In the genomic region with DNA sequence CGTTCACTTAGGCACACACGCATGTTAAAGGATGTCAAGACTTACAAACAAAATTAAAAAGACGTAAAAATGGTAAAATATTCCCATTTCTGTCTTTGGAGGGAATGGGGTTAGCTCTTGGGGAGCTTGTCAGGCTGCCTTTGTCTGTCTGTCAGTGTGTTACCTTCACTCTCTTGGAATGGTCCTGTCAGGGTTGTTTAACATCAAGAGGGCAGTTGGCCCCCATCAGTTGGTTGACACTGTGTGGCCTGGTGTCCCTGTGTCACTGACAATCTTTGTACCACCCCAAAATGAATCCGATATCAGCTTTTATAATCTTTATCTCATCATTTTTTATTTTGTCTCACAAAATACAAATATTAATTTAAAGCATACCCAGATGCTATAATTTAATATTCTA, we compare ENCODE assay signal across 22 mouse cellular contexts.
"Had no signal": no experiment of that assay in that cellular context is flagged by ENCODE, and none has a peak within 500 bp of the region (broad histone marks: within the 10 kb centered on the region; RNA-seq: fewer than 3 reads in every experiment).

No protein-coding gene starts in this region.

- ATAC-seq: intestine, postnatal 0 days; liver, embryonic 12.5 days; midbrain, embryonic 16.5 days had no signal

- H3K4me2 ChIP-seq: limb, embryonic 13.5 days; liver, embryonic 12.5 days; liver, embryonic 15.5 days; lung, embryonic 15.5 days; midbrain, embryonic 11.5 days had no signal

- H3K9ac ChIP-seq: limb, embryonic 13.5 days; liver, embryonic 12.5 days; liver, embryonic 15.5 days; lung, embryonic 15.5 days; neural tube, embryonic 13.5 days had no signal

- H3K9me3 ChIP-seq: limb, embryonic 10.5 days; liver, embryonic 12.5 days; liver, embryonic 15.5 days; lung, embryonic 15.5 days; neural tube, embryonic 13.5 days had no signal

- H3K27me3 ChIP-seq: liver, embryonic 12.5 days; liver, embryonic 15.5 days; lung, embryonic 15.5 days; megakaryocyte, embryonic 14.5 days; neural tube, embryonic 13.5 days had no signal

- H3K36me3 ChIP-seq: limb, embryonic 10.5 days; limb, embryonic 13.5 days; liver, embryonic 12.5 days; liver, embryonic 15.5 days; lung, embryonic 15.5 days; neural tube, embryonic 13.5 days had no signal

- DNase-seq: kidney, adult 2 months; kidney, postnatal 25 days; liver; lung, adult 18-20 months; lung, postnatal 10 days; lung, postnatal 36 days; right cerebral cortex, adult 18-20 months; right cerebral cortex, postnatal 14 days; right cerebral cortex, postnatal 4 days; thymus, postnatal 25 days had no signal

- H3K27ac ChIP-seq: kidney, postnatal 0 days; limb, embryonic 10.5 days; limb, embryonic 13.5 days; liver, embryonic 12.5 days; liver, embryonic 15.5 days; lung, embryonic 15.5 days had no signal

- H3K4me3 ChIP-seq: limb, embryonic 10.5 days; limb, embryonic 13.5 days; liver, embryonic 12.5 days; liver, embryonic 15.5 days; lung, embryonic 15.5 days; megakaryocyte, embryonic 14.5 days; myocyte; neural tube, embryonic 13.5 days had no signal

- H3K4me1 ChIP-seq: liver, embryonic 12.5 days; liver, embryonic 15.5 days; lung, embryonic 15.5 days; megakaryocyte, embryonic 14.5 days had no signal
